Mouse (Mus musculus) ES-E14 (cell line): ENCODE data around the gene Shroom3. TPM values are rescaled to one million over a fixed set of nuclear protein-coding genes. Genes with fewer than 3 reads are reported as not detected.

Experiments used
- DNase-seq: peaks from one replicate; pipeline ENCODE4 v3.0.0-alpha.2; 2013; ENCODE audit warnings: low read depth, low spot score
- H3K27ac ChIP-seq: 2 replicates; pipeline ENCODE4 v1.5.1; 2012; ENCODE audit warnings: low read depth, mild to moderate bottlenecking, low read length, moderate library complexity, mixed read lengths; ENCODE audit not compliant: poor library complexity, insufficient read depth, severe bottlenecking
- H3K36me3 ChIP-seq: 2 replicates; pipeline ENCODE4 v1.6.1; 2012; ENCODE audit warnings: mild to moderate bottlenecking, low read length, moderate library complexity, mixed read lengths; ENCODE audit not compliant: control insufficient read depth, poor library complexity, insufficient read depth, severe bottlenecking
- H3K4me1 ChIP-seq, 2 experiments: fragments of 150-350 bp in 1 of 2; sonication (generic) in 1 of 2; 2 replicates each; pipeline ENCODE4 v1.6.1; 2012; ENCODE audit warnings: low read length in 2 of 2, mild to moderate bottlenecking in 1 of 2, mixed read lengths in 1 of 2; ENCODE audit not compliant: control insufficient read depth in 2 of 2, insufficient read depth in 2 of 2, poor library complexity in 1 of 2
- H3K4me3 ChIP-seq, 2 experiments: fragments of 150-350 bp in 1 of 2; sonication (generic) in 1 of 2; 2 replicates each; pipeline ENCODE4 v1.5.1; 2012; ENCODE audit warnings: low read length in 2 of 2, low read depth in 1 of 2, mild to moderate bottlenecking in 1 of 2, mixed read lengths in 1 of 2; ENCODE audit not compliant: insufficient read depth in 1 of 2, poor library complexity in 1 of 2, severe bottlenecking in 1 of 2
- H3K9ac ChIP-seq: 2 replicates; pipeline ENCODE4 v1.6.1; 2012; ENCODE audit warnings: low read depth, mild to moderate bottlenecking, low read length, mixed read lengths; ENCODE audit not compliant: poor library complexity, insufficient read depth, severe bottlenecking
- H3K9me3 ChIP-seq: fragments of 150-350 bp; sonication (generic); 2 replicates; pipeline ENCODE4 v1.6.1; 2012; ENCODE audit warnings: low read depth, mild to moderate bottlenecking, low read length; ENCODE audit not compliant: control insufficient read depth, insufficient read depth
- CHD2 ChIP-seq: IDR thresholded peaks from 2 replicates; pipeline ENCODE4 v1.6.1; 2014; ENCODE audit warnings: mild to moderate bottlenecking, low read depth, low read length, inconsistent platforms
- HCFC1 ChIP-seq: IDR thresholded peaks from 2 replicates; pipeline ENCODE4 v1.6.1; 2012; ENCODE audit warnings: low read length, inconsistent platforms, borderline replicate concordance; ENCODE audit not compliant: insufficient read depth
- MAFK ChIP-seq: IDR thresholded peaks from 2 replicates; pipeline ENCODE4 v1.6.1; 2014; ENCODE audit warnings: mild to moderate bottlenecking, low read depth, low read length, inconsistent platforms; ENCODE audit not compliant: insufficient read depth
- ZC3H11A ChIP-seq: IDR thresholded peaks from 2 replicates; pipeline ENCODE4 v1.6.1; 2012; ENCODE audit warnings: low read depth, mild to moderate bottlenecking, inconsistent platforms, low read length, borderline replicate concordance
- ZNF384 ChIP-seq: IDR thresholded peaks from 2 replicates; pipeline ENCODE4 v1.6.1; 2012; ENCODE audit warnings: low read depth, low read length, inconsistent platforms
- in situ Hi-C, 2 experiments: fragments of 600-800 bp; cut with MboI; formaldehyde crosslinking; loops; one replicate each; pipeline ENCODE4 v1.15.1; 2025; ENCODE audit warnings: low sequenced_read_pairs in 2 of 2, inconsistent platforms in 1 of 2; ENCODE audit not compliant: unreplicated experiment in 2 of 2
- total RNA-seq: library from RNA; depleted of rRNA; stranded (reverse); fragments of 300-350 nt; gene quantifications from 2 replicates; pipeline ENCODE4 v1.2.3, GENCODE M21; 2012

Shroom3 gene
- total RNA-seq, 1 experiment: 34.1 TPM

GRCm38 (mm10) chr5:92985391-92985790 is 302.2 kb downstream of the Shroom3 start:
- H3K4me3 ChIP-seq: no peak overlapping the region
- no peaks in the 10 kb centered on the region for H3K9me3 ChIP-seq
- no peak for TF ChIP-seq CHD2
- no peak for TF ChIP-seq ZC3H11A
- TF ChIP-seq ZNF384: no peak
- TF ChIP-seq MAFK: no peak
- DNase-seq: no peak
- H3K36me3 ChIP-seq: no peaks in the 10 kb centered on the region
- in situ Hi-C loops: no loop called here
- no peak overlapping the region for H3K9ac ChIP-seq
- H3K4me1 ChIP-seq: peaks cover 0 to 22% of the 10 kb centered on the region in 2 experiments; a peak in 3 of 4 replicates
- no peak overlapping the region for H3K27ac ChIP-seq

- Histone ChIP-seq H3K36me3 (no peaks in the 10 kb centered on the region), H3K9me3 (no peaks in the 10 kb centered on the region), H3K27ac (0 out of 2 replicates have a peak overlapping the region, but pooled peaks have one; percentile 18), H3K4me3 (peak overlapping the region in 1 of 2 experiments; percentile 3; a peak in 1 of 4 replicates), H3K4me1 (peaks cover 0 to 22% of the 10 kb centered on the region in 2 experiments; a peak in 3 of 4 replicates), H3K9ac (peak overlapping the region; percentile 18; the same call in 1 of the 2 replicates)
- TF ChIP-seq ZC3H11A: no peak
- TF ChIP-seq ZNF384: no peak
- no peak for TF ChIP-seq CHD2
- peak; percentile 54; the same call in 1 of the 2 replicates for TF ChIP-seq MAFK
- no peak for TF ChIP-seq HCFC1
- no peak for DNase-seq
- in situ Hi-C loops: no loop called here
These were observed 303.7 kb downstream of the Shroom3 start for GRCm38 (mm10) chr5:92986651-92987610.

- no peak for DNase-seq
- TF ChIP-seq MAFK (no peak), CHD2 (no peak), HCFC1 (no peak), ZNF384 (no peak), ZC3H11A (no peak)
- H3K4me3 ChIP-seq: peak overlapping the region; percentile 29 to 50; a peak in 3 of 4 replicates
- in situ Hi-C loops: no loop called here
- no peaks in the 10 kb centered on the region for H3K9me3 ChIP-seq
- H3K27ac ChIP-seq: peak overlapping the region; percentile 90
- peaks cover 0 to 22% of the 10 kb centered on the region in 2 experiments; a peak in 3 of 4 replicates for H3K4me1 ChIP-seq
- peak overlapping the region; percentile 70; the same call in 1 of the 2 replicates for H3K9ac ChIP-seq
- H3K36me3 ChIP-seq: no peaks in the 10 kb centered on the region
These were observed 304.9 kb downstream of the Shroom3 start for GRCm38 (mm10) chr5:92987891-92988768.

- DNase-seq: no peak
- H3K36me3 ChIP-seq: no peaks in the 10 kb centered on the region
- H3K27ac ChIP-seq: peak overlapping the region; percentile 90
- in situ Hi-C loops: no loop called here
- no peaks in the 10 kb centered on the region for H3K9me3 ChIP-seq
- H3K9ac ChIP-seq: peak overlapping the region; percentile 70; the same call in 1 of the 2 replicates
- peaks cover 0 to 22% of the 10 kb centered on the region in 2 experiments; a peak in 3 of 4 replicates for H3K4me1 ChIP-seq
- no peak for TF ChIP-seq ZNF384
- no peak for TF ChIP-seq ZC3H11A
- TF ChIP-seq MAFK: no peak
- TF ChIP-seq HCFC1: no peak
- TF ChIP-seq CHD2: no peak
- H3K4me3 ChIP-seq: peak overlapping the region; percentile 29 to 50
These were observed 305.6 kb downstream of the Shroom3 start for GRCm38 (mm10) chr5:92988769-92989356.
